Mouse (Mus musculus) spleen, postnatal 14 days (tissue): ENCODE data around the gene Lat.
"Not testable (repeated sequence)": the region's sequence is repeated elsewhere in the genome, so short reads cannot be mapped to it uniquely, and the experiment has no call there.

Source experiments
- DNase-seq, 2 experiments: peaks; one replicate each; pipeline ENCODE4 v3.0.0; 2021 to 2022; ENCODE audit warnings: low spot score in 2 of 2

Lat gene

DNA sequence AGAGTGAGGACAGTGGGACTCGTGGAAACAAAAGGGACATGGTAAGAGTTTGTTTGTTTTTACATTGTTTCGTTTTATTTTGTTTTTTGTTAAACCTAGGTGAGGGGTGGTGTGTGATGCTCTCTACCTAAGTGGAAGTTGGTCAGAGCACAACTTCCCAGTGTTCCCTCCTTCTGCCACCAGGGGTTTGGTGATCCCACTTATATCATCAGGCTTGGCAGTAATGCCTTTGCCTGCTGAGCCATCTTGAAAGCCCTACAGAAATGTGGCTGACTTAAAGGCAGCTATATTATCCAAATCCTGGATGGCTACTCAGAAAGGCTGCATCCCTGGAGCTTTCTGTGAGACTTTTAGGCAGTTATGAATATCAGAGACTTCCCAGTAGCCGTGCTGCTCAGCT lies 36.7 kb downstream of the Lat start:
- DNase-seq, result no peak

DNA sequence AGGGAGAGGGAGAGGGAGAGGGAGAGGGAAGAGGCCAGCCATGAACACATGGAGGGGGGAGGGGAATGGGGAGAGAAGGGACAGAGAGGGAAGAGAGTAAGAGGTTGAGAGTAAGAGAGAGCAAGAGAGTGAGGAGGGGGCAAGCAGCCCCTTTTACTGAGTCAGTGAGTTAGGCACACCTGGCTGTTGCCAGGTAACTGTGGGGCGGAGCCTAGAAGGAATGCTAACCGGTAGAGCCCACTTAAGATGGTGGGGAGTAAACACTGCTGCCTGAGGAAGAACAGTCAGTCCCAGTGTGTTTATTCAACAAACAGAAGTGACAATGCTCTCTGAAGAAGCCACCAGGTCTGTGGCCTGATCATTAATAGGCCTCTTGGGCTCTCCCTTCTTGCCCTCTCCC lies 38.7 kb downstream of the Lat start:
- no peak for DNase-seq

DNA sequence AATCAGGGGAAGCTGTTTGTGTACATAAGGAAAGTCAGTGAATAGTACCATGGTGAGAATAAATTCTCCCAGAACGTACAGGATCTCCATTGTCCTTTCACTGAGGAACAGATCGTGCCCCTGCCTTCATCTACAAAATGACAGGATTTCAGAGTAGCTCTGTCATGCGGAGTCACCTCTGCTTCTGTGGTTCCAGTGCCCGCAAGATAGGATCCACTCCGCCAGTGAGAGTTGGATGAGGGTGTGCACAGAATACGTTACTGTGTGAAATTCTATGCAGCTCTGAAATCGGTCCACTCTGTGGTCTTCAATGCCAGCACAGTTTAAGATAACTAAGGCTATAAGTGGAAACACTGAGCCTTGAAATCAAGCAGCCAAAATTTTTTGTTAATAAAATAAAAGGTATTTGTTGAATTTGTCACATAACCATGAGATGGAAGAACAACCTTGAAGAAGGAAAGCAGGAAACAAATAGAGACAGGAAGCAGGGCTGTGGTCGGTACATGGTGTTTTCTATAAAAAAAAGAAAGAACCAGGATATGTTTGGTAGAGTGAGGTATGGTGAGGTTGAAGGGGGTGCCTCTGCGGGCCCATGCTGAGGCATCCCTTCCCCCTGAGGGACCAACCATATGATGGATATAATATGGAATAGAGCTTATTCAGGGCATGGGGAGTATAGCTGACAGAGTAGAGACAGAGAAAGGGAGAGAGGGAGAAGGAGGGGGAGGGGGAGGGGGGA lies 39.3 kb downstream of the Lat start:
- DNase-seq, result no peak

DNA sequence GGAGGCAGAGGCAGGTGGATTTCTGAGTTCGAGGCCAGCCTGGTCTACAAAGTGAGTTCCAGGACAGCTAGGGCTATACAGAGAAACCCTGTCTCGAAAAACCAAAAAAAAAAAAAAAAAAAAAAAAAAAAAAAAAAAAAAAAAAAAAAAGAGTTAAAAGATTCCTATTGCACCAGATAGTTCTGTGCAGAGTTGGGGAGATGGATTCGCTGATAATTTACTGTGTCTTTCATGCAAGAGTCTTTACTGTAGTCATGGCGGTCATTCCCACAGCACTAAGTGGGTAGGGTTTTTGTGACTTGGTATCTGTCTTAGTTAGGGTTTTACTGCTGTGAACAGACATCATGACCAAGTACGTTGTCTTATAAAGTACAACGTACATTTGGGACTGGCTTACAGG lies 40.5 kb downstream of the Lat start:
- not testable (repeated sequence) for DNase-seq

DNA sequence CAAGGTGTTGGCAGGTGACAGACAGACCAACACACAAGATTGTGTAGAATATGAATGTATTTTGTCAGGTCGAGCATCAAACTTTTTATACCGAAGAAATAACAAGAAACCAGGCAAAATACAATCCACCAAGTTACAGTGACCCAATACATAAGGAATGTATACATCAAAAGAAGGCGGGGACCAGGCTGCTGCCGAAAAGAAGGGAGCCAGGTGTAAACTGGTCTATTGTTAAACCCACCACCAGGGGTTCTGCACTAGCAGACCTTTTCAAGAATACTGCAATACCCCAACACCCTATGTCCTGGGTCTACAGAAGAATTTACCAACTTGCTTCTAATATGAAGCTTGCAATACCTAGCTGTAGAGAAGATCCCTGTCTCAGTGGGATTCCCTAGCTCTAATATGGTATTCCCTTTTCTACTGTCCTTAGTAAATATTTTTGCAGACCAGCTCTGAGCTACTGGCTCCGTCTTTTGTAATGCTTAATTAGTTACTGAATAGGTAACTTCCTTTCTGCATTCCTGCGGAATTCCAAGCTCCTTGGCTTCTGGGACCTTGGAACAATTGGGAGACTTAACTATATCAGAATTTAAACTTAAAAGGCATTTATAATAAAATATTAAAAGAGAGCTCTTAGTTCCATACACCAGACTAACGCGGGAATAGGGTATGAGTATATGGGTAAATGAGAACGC lies 43.6 kb downstream of the Lat start:
- not testable (repeated sequence) for DNase-seq

DNA sequence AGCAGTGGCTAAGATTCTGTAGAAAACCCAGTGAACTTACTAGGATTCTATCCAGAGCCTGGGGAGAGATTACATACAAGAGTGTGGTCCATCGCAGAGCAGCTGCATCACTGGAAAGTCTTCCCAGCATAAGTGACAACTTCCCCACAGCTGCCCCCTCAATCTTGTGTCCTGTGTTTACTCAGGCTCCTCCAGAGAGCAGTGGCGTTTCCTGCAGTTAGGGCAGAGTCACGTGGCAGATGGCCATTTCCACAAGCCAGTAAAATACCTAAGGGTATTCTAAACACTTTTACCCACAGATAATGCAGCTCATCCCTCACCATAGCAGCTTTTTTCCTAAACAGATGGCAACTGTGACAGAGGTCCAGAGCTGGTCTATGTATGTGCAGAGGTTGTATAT lies 44.6 kb downstream of the Lat start:
- DNase-seq, result no peak

DNA sequence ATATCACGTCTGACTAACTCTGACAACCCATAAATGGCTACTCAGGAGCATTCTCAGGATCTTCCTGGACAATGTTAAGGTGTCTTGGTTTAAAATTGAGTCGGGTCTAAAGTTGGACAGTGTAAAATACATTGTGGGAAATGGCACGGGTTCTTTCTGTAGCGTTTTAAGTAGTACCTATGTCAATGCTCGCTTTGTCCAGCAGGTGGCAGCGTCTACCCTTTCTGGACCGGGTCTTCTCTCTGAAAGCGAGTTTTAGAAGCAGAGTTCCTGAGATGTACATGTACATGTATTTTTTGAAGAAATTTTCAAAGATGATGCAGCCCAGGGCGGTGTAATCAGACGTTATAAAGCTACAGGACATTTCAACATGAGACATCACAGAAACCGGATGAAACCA lies 45.6 kb downstream of the Lat start:
- DNase-seq, result peak; percentile 52 to 72

DNA sequence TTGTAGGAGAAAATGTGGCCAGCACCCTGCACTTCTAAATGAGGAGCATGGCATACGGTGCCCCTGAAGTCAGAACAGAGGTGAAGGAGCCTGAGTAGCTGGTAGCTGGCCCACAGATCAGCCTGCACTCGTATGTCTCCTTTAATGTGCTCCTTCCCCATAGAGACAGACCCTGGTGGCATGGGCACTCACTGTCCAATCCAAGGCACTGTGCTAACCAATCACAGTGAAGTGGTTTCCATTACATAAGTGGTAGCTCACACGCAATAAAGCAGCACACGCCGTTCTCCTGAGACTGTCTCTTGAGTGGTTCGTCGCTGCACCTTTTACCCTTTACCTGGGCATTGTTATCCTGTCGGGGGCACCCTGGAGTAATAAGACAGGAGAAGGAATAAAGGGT lies 55.1 kb downstream of the Lat start:
- DNase-seq, result no peak
